Mouse (Mus musculus) regulatory T cell (primary cell): Measurements from ENCODE around the gene 1190005I06Rik.

ENCODE experiments used
- in situ Hi-C: fragments of 300-600 bp; cut with MboI, MseI; formaldehyde crosslinking; loops from one replicate; pipeline ENCODE4 v1.15.1; 2025; ENCODE audit warnings: high pct_unique_total_duplicates

The 1190005I06Rik gene

DNA sequence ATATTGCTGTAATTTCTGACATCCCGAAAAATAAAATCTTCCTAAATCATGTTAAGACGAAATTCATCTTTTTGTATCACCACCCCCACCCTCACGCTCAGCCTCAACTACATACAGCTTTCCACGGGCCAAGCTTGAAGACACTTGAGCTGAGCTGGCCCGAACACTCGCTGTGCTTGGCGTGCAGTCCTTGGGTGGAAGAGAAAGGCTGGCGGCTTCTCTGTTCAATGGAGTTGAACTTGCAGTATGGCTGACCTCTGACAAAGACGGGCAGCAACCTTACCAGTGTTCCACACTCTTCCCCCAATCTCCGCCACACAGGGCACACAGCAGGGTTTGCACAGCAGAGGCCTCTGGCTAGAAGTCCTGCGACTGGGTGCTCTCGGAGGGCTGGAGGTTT, 66.1 kb downstream of the 1190005I06Rik start:
- in situ Hi-C loops = no loop called here

DNA sequence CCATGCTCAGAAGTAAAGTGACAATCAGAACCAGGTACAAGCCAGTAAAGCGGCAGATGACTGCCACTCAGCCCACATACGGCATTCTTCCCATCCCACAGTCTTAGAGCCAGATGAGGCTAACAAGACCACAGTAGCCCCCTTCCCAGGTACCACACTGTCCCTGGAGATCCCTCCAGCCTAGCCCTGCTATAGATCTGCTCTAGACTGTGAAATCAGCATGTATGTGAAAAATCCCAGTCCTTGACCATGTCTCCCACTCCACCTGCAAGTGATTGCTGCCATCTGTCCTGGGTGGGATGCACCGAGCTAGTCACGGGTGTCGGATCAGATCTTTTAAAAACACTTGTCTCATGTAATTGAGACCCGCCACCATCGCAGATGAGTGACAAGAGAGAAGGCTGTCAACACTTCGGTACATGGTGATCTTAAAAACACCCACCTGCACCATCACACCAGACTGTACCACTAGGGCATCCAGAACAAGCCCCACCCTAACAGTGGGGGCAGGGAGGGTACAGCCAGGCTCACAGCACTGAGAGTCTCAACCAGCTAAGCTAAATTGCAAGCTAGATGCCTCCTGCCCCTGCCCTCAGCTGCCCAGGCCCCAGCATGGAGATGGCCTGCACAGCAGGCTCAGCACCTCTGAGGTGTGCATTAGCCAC, 67.0 kb downstream of the 1190005I06Rik start:
- in situ Hi-C loops = no loop called here

DNA sequence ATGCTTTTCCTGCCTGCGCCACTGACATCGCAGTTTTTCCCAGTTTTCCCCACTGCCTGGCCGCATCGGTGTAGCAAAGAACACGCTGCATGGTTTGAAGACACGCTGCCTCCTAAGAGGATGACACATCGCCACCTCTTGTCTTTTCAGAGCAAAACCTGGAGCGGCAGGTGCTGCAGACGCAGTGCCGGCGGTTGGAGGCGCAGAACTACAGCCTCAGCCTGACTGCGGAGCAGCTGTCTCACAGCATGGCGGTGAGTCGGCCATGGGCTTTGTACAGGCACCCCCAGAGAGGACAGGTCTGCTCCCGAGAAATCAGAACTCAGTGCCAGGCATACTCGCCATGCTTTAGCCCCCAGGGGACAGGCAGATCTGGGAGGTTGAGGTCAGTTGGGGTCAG, 69.6 kb downstream of the 1190005I06Rik start:
- in situ Hi-C loops = no loop called here

GRCm38 (mm10) chr8:120575801-120576200, 71.6 kb downstream of the 1190005I06Rik start:
- in situ Hi-C loops = no loop called here

DNA sequence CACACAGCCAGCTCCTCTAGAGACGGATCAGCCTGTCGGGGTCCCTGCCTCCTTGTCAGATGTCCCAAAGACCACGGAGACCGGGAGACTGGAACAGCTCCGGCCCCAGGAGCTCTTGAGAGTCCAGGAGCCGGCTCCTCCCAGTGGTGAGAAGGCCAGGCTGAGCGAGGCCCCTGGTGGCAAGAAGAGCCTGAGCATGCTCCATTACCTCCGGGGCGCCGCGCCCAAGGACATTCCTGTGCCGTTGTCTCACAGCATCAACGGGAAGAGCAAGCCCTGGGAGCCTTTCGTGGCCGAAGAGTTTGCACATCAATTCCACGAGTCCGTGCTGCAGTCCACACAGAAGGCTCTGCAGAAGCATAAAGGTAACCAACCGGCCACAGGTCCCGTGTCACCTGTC, 72.5 kb downstream of the 1190005I06Rik start:
- in situ Hi-C loops = no loop called here

DNA sequence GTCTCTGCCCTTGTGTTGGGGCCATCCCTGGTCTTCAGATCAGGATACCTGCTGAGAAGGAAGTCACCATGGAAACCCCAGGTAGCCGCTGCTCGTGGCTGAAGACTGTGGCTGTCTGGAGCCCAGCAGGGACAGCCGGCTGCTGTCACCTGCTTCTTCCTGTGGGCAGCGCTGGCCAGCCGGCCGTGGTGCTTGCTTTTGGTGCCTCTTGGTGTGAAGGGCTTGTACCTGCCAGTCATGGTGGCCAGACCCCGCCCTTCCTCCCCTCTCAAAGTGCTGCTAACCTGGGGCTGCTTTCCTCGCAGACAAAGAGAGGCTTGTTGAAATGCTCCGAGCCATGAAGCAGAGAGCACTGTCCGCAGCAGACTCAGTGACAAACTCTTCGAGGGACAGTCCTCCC, 73.6 kb downstream of the 1190005I06Rik start:
- in situ Hi-C loops = no loop called here

- in situ Hi-C loops = no loop called here
These were observed 74.9 kb downstream of the 1190005I06Rik start for GRCm38 (mm10) chr8:120572534-120572933.

DNA sequence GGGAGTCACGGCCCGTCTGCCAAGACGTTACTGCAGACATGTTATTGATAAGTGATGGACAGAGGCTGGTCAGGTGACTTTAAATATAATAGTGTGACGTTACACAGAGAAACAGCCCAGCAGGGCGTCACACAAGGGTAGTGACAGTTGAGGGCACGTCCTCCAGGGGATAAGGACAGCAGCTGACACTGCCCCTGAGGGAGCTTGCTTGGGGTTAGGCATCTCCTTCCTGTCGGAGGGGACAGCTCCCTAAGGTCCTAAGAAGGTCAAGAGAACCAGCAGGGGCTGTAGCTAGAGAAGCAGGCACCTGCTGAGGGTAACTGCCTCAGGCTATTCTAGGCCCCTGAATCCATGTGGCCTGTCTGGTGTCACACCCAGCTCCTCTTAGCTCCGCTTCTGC, 75.9 kb downstream of the 1190005I06Rik start:
- in situ Hi-C loops = no loop called here

DNA sequence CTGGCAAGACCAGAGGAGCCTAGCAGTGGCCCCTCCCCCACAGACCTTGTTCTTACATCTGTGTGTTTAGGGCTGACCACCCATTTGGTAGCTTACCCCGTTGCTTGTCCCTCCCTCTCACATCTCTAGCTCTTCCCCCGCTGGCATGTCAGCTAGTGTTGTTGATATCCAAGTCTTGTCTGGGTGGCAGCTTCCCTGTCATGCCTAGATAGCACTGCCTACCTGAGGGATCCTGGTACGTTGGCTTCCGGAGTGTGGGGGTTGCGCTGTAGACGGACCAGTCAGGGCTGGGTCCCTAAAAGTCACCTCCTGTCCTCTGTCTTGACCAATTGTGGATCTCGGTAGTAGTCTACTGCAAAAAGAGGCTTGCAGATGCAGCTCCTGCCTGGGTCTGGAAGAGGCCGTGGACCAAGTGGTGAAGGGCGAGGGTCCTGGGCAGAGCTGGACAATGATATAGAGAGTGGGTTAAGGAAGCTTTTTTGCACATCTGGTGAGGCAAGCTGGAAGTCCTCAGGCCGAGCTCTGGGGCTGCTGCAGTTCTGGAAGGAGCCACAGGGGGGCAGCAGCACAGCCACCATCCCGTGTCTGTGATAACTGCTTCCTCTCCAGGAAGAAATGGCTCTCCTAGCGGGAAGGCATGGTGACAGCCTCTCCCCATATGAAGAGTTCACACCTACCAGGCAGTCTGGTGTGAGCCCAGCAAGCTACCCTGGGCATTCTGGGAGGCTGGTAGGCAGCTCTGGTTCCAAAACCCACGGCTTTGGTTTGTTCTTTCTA, 77.3 kb downstream of the 1190005I06Rik start:
- in situ Hi-C loops = no loop called here

- in situ Hi-C loops = no loop called here
These were observed 78.3 kb downstream of the 1190005I06Rik start for GRCm38 (mm10) chr8:120569123-120569522.

- in situ Hi-C loops = no loop called here
These were observed 79.2 kb downstream of the 1190005I06Rik start for GRCm38 (mm10) chr8:120568164-120568798.

- in situ Hi-C loops = no loop called here
These were observed 79.7 kb downstream of the 1190005I06Rik start for GRCm38 (mm10) chr8:120567731-120568130.

DNA sequence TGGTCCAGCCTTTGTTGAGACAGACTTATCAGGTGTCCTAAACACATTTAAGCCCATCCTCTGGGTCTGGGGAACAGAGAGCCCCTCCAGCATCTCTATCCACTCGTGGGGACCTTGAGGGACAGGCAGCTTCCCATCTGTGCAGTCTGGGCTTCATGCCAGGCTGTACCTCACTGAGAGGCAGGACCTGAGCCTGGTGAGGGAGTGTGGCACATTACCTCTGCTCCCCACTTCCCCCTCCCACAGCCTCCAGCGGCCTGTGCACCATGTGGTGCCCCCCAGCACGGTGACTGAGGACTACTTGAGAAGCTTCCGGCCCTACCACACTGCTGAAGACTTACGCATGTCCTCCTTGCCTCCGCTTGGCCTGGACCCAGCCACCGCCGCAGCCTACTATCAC, 80.8 kb downstream of the 1190005I06Rik start:
- in situ Hi-C loops = no loop called here

DNA sequence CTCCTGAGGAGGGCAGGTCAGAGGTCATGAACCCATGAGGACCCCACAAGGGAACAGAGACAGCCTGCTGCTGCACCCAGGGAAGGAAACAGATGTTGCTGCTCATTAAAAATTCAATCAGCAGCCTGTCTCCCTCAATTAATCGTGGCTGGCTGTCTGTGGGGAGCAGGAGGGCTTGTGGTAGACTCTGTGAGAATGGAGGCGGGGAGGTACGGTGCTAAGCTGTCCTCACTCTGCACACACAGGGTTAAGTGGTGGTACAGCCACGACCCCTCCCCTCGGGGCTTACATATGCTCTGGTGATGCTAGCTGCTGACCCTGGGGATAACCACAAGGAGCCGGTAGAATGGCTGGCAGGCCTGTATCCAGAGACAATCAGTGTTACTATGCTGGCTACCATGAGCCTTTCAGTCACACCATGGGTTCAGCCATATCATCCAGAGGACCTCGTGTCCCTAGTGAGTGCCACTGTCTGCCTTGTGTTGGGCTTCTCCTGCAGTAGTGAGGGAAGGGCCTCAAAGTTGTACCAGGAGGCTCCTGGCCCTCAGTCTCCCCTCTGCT, 82.2 kb downstream of the 1190005I06Rik start:
- in situ Hi-C loops = no loop called here

DNA sequence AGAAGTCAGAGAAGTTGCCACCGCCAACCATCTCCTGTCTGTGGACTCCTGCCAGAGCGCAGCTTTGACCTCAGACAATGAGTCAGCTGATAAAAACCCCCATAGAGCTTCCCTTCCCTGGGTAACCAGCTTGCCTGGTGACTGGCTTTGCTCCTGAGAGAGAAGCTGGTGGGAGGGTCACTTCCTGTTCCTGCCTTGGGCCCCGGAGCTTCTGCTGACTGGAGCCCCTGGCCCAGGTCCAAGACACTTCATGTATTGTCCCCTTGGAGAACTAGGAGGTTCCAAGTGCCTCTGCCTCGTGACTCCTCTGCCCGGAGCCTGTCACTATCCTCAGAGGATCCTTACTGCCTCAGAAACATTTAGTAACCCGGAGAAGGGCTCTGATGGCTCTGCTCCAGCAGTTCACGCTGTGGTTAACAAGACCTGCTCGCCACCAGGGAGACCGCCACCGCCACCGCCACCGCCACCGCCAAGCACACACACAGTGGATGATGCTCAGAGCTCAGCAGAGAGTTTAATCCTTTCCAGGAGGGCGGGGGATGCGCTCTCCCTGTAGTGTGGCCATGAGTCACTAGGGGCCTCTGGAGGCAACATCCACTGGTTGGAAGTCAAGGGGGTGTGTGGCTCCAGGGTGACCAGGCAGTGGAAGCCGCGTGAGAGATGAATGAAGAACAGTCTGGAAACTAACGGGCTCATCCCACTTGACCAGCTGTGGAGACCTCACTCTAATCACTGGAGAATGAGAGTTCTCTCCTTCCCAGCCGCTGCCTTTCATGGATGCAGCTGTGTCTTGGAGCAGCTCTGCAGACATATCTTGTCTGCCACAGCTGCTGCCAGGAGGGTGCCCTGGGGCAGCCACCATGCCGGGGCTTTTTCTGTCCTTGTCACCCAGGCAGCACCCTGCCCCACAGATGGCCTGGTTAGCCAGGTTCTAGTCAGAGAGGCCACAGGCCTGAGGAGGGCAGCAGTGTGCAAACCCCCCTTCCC, 83.3 kb downstream of the 1190005I06Rik start:
- in situ Hi-C loops = no loop called here

GRCm38 (mm10) chr8:120563348-120563724, 84.1 kb downstream of the 1190005I06Rik start:
- in situ Hi-C loops = no loop called here

- in situ Hi-C loops = no loop called here
These were observed 84.6 kb downstream of the 1190005I06Rik start for GRCm38 (mm10) chr8:120562680-120563347.

GRCm38 (mm10) chr8:120561539-120562435, 85.6 kb downstream of the 1190005I06Rik start:
- in situ Hi-C loops = no loop called here

DNA sequence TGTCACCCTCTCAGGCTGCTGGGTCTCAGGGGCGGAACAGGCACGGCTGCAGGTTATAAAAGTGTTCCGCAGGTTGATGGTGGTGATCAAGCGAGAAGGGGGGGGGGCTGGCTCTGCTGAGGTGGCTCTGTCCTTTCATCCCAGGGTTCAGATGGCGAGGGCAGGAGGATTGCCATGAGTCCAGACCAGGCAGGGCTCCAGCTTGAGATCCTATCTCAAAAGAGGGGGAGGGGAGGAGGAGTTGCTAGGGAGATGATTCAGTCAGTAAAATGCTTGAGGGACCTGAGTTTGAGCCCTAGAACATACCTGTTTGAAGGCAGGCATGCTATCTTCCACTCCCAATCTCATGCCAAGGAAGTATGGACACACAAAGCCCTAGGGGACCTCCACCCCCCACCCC, 86.9 kb downstream of the 1190005I06Rik start:
- in situ Hi-C loops = no loop called here

- in situ Hi-C loops = no loop called here
These were observed 87.8 kb downstream of the 1190005I06Rik start for GRCm38 (mm10) chr8:120559654-120560053.
